Mouse (Mus musculus) CD4-positive naive resting alpha-beta T cell, adult 57 days (primary cell): ENCODE measurements around the gene Gm10439. TPM values are rescaled to one million over a fixed set of nuclear protein-coding genes. Genes with fewer than 3 reads are reported as not detected.

Experiments used
- total RNA-seq: library from RNA; stranded (reverse); gene quantifications from one replicate; pipeline ENCODE4 v1.2.4, GENCODE M21; 2023

The Gm10439 gene
- not detected for total RNA-seq

GRCm38 (mm10) chrX:149594270-149594669 is at the start of gene Gm10439:
Gene Gm10439 (plus strand): TSS chrX:149594570.

Other genes starting within 250 kb of the Gm10439 start
- gene Gm15085, start 147.0 kb upstream of the Gm10439 start, total RNA-seq, result not detected
- not detected for gene Gm15097, start 189.9 kb downstream of the Gm10439 start, total RNA-seq